Mouse (Mus musculus) neural tube, embryonic 14.5 days (tissue): ENCODE data around the gene Aldh18a1. TPM values are rescaled to one million over a fixed set of nuclear protein-coding genes. Genes with fewer than 3 reads are reported as not detected.
A peak's percentile ranks its signal among the peaks of the same experiment; 100 is the strongest.
"Not testable (repeated sequence)": the region's sequence is repeated elsewhere in the genome, so short reads cannot be mapped to it uniquely, and the experiment has no call there.

Experiments
- ATAC-seq: fragments of 200-750 bp; cut with Nextera tagmentation; 2 replicates; pipeline ENCODE4 v1.8.0; 2017; ENCODE audit warnings: low read depth, mild to moderate bottlenecking, moderate TSS enrichment, moderate library complexity
- H3K27ac ChIP-seq: fragments of 300-500 bp; sonication (generic); 2 replicates; pipeline ENCODE4 v1.5.1; 2014; ENCODE audit warnings: low read depth, mild to moderate bottlenecking, control low read depth, low read length, moderate library complexity, mixed read lengths
- H3K27me3 ChIP-seq: fragments of 300-500 bp; sonication (generic); 2 replicates; pipeline ENCODE4 v1.6.1; 2014; ENCODE audit warnings: low read length; ENCODE audit not compliant: control insufficient read depth, insufficient read depth
- H3K36me3 ChIP-seq: fragments of 300-500 bp; sonication (generic); 2 replicates; pipeline ENCODE4 v1.6.1; 2014; ENCODE audit warnings: low read length, mixed read lengths; ENCODE audit not compliant: control insufficient read depth, insufficient read depth
- H3K4me1 ChIP-seq: fragments of 300-500 bp; sonication (generic); 2 replicates; pipeline ENCODE4 v1.6.1; 2014; ENCODE audit warnings: low read length; ENCODE audit not compliant: control insufficient read depth, insufficient read depth
- H3K4me2 ChIP-seq: fragments of 300-500 bp; sonication (generic); 2 replicates; pipeline ENCODE4 v1.6.1; 2014; ENCODE audit warnings: mild to moderate bottlenecking, low read depth, low read length, control low read depth
- H3K4me3 ChIP-seq: fragments of 300-500 bp; sonication (generic); 2 replicates; pipeline ENCODE4 v1.5.1; 2014; ENCODE audit warnings: low read depth, low read length, control low read depth, mixed read lengths
- H3K9ac ChIP-seq: fragments of 300-500 bp; sonication (generic); replicated peaks from 2 replicates; pipeline ENCODE4 v1.6.1; 2014; ENCODE audit warnings: low read depth, mild to moderate bottlenecking, control low read depth, low read length, mixed read lengths
- H3K9me3 ChIP-seq: fragments of 300-500 bp; sonication (generic); 2 replicates; pipeline ENCODE4 v1.6.1; 2016; ENCODE audit warnings: low read length; ENCODE audit not compliant: control insufficient read depth
- WGBS: fragments of 180-500 bp; shearing (Covaris S2); extraction: QIAGEN DNeasy Blood & Tissue Kit; methylation state at CpG from one replicate; pipeline ENCODE4 v1.1.7; 2014; 5-methylcytosine and 5-hydroxymethylcytosine counted together
- polyA plus RNA-seq: library from polyadenylated mRNA; unstranded; fragments of >200 nt; fragmentation: Nextera tagmentation; extraction: Ambion mirVana; gene quantifications from 2 replicates; pipeline ENCODE4 v1.2.1, GENCODE M21; 2014

The Aldh18a1 gene
- polyA plus RNA-seq, 1 experiment from 2014 or later = 42.3 TPM

DNA sequence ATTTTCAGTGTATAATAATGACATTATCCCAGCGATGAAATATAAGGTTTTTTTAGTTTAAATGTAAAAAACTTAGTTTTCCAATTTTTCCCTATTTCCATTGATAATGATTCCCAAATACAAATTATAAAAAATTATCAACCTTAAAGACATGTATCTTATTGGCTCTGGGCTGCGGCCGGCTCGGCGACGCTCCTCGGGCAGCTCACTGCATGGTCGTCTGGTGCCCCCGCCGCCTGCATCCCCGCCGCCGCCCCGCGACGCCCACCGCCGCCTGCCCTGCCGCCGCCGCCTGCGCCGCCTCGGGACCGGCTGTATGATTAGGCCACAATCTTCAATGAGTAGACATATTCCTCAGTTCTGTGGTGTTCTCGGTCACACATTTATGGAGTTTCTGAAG is 33.4 kb upstream of the Aldh18a1 start:
- H3K4me2 ChIP-seq, H3K4me3 ChIP-seq, H3K4me1 ChIP-seq, H3K27ac ChIP-seq, H3K9ac ChIP-seq, H3K36me3 ChIP-seq, H3K27me3 ChIP-seq, H3K9me3 ChIP-seq, ATAC-seq: not testable (repeated sequence)
- WGBS = 70% methylated on average over 10 of the region's 26 CpGs

DNA sequence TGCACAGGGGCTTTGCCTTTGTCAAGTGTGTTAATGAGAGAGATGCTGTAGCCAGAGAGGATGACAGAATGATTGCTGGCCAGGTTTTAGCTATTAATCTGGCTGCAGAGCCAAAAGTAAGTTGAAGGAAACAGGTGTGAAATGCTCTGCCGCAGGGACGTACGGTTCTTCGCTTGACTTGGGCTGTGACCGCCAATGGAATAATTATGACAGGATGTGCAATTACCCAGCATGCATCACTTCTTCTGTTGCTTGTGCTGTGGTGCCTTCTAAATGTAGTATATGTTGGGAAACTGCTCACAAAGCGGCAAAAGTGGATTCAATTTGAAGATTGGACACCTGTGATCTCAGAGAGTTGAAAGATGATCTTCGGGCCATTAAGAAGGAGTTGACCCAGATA is 27.8 kb upstream of the Aldh18a1 start:
- no peak for ATAC-seq
- WGBS = 79% methylated on average over 7 of the region's 7 CpGs
- Histone ChIP-seq H3K4me1 (peaks cover 5% of the 10 kb centered on the region), H3K27ac (no peak overlapping the region), H3K4me2 (no peak overlapping the region), H3K9me3 (no peaks in the 10 kb centered on the region), H3K36me3 (no peaks in the 10 kb centered on the region), H3K4me3 (no peak overlapping the region), H3K27me3 (no peaks in the 10 kb centered on the region), H3K9ac (no peak overlapping the region)

DNA sequence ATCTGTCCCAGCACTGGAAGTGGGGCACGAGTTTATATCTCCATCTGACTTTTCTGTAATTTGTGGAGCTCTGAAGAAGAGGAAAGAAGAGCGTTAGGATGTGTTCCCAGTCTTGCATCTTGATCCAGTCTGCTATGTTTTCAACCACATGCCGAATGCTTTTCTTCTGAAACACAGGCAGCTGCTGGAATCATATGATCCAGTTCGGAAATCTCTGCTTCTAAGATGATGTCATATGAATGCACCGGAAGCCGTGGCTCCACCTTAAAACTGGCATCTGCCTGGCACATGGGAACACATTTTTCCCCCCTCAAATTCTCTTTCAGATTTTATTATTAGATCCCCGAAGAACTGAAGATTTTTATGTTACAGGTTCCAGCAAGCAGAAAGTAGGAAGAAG is 26.5 kb upstream of the Aldh18a1 start:
- H3K4me3 ChIP-seq = no peak overlapping the region
- H3K27me3 ChIP-seq = no peaks in the 10 kb centered on the region
- no peak overlapping the region for H3K27ac ChIP-seq
- 89% methylated on average over 7 of the region's 7 CpGs for WGBS
- no peaks in the 10 kb centered on the region for H3K9me3 ChIP-seq
- no peak overlapping the region for H3K9ac ChIP-seq
- ATAC-seq = no peak
- peaks cover 6% of the 10 kb centered on the region for H3K4me1 ChIP-seq
- H3K36me3 ChIP-seq = 0 out of 2 replicates have a peak, but pooled peaks cover under 1% of the 10 kb centered on the region
- H3K4me2 ChIP-seq = no peak overlapping the region

DNA sequence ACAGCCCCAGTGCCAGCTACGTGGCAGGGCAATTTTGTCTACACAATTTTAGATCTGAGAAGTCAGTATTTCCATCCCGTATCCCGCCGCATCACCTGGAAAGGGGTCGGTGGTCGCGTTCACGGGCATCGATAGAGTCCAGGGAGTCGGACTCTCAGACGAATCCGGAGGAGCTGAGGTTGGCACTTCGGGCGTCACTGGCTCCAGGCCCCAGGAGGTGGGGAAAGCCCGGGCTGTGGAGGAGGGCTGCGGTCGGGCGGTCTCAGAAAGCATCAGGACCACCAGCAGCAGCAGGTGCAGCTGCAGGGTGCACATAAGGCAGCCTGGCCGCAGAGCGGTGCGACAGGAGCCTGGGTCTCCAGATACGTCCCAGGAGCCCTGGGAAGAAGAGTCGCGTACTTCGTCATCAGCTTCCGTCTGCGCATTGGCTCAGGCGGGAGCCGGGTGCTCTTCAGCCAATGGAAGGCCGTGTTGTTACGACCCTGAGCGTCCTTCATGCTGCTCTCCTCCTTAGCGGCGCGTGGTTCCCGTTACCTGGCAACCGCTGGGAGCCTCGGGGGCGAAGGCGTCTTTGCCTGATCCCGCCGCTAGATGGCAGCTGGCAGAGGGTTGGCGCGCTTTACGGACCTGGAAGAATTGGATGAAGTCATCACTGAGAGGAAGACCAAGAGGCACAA is 23.7 kb upstream of the Aldh18a1 start, which contains the start of the genes Tctn3 and Entpd1:
Tctn3 (minus strand) TSS at position 404 of the 677 bp plus-strand sequence.
Entpd1 (plus strand) TSS at position 537 of the 677 bp plus-strand sequence.
- peak; percentile 100 for ATAC-seq
- Histone ChIP-seq H3K4me3 (peak within 1 kb of the TSS; percentile 71), H3K36me3 (peaks cover 26% of the 10 kb centered on the region), H3K4me1 (peaks cover 6% of the 10 kb centered on the region), H3K27ac (0 out of 2 replicates have a peak within 1 kb of the TSS, but pooled peaks have one; percentile 44), H3K27me3 (no peaks in the 10 kb centered on the region), H3K9ac (peak within 1 kb of the TSS; percentile 61), H3K9me3 (no peaks in the 10 kb centered on the region), H3K4me2 (peak within 1 kb of the TSS; percentile 90)
- 1% methylated on average over 45 of the region's 45 CpGs for WGBS

DNA sequence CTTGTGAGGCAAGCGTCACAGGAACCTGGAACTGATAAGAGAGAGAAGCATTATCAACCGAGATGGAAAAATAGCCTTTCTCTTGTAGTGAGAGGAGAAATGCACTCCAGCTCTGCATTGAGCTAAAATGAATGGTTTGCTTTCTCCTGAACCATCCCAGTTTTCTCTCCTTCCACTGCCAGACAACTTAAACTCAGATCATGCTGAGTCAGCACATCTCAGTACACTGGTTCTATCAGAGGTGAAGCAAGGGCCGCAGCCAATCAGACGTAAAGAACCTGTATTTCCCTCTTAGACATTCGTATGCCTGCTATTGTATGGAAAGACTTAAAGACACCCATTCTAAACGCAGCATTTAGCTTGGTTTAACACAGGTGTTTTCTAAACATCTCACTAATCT is 19.4 kb upstream of the Aldh18a1 start:
- Histone ChIP-seq H3K27ac (no peak overlapping the region), H3K9me3 (no peaks in the 10 kb centered on the region), H3K27me3 (no peaks in the 10 kb centered on the region), H3K4me3 (no peak overlapping the region), H3K4me1 (peaks cover 6% of the 10 kb centered on the region), H3K36me3 (peaks cover 38% of the 10 kb centered on the region), H3K9ac (no peak overlapping the region), H3K4me2 (no peak overlapping the region)
- no peak for ATAC-seq
- WGBS = 88% methylated on average over 6 of the region's 6 CpGs

DNA sequence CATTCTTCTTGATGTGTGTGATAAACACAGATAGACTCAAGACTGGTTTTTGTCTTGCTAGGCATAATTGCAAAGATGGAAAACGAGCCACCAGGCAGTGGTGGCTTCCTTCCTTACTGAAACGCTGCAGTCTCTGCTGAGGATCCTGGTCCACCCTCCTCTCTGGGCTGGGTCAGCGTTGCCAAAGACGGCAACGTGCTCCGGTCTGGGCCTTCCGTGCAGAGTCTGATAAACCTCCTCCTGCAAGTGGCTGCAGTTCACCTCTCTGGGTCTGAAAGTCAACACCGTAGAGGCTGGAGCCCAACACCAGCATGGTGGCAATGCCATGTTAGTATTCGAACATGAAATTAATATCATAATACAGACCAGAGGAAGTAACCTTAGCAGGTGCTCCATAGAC is 16.9 kb upstream of the Aldh18a1 start:
- Histone ChIP-seq H3K9me3 (no peaks in the 10 kb centered on the region), H3K27ac (no peak overlapping the region), H3K4me3 (no peak overlapping the region), H3K4me2 (no peak overlapping the region), H3K4me1 (no peaks in the 10 kb centered on the region), H3K27me3 (no peaks in the 10 kb centered on the region), H3K36me3 (peaks cover 40% of the 10 kb centered on the region), H3K9ac (no peak overlapping the region)
- no peak for ATAC-seq
- WGBS = 95% methylated on average over 9 of the region's 9 CpGs

DNA sequence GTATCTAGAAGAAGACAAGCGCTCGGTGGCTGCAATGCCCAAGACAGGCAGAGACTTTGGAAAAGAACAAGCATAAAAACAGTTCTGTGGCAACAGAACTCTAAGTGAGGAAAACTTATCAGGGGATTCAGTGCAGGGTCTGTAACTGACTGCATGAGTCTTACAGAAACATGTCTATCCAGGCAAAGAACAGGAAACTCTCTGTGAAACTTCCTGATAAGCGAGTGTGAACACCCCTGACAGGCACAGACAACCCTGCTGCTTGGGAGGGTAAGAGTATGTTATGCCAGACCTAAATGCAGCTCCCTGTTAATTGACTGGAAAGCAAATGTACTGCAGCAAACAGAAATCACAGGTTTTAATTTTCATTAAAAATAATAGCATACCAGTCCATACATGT is 13.6 kb upstream of the Aldh18a1 start:
- H3K4me2 ChIP-seq = no peak overlapping the region
- no peak overlapping the region for H3K27ac ChIP-seq
- no peaks in the 10 kb centered on the region for H3K4me1 ChIP-seq
- no peaks in the 10 kb centered on the region for H3K27me3 ChIP-seq
- no peak overlapping the region for H3K9ac ChIP-seq
- H3K9me3 ChIP-seq = no peaks in the 10 kb centered on the region
- peaks cover 20% of the 10 kb centered on the region for H3K36me3 ChIP-seq
- ATAC-seq = no peak
- 90% methylated on average over 3 of the region's 3 CpGs for WGBS
- no peak overlapping the region for H3K4me3 ChIP-seq

DNA sequence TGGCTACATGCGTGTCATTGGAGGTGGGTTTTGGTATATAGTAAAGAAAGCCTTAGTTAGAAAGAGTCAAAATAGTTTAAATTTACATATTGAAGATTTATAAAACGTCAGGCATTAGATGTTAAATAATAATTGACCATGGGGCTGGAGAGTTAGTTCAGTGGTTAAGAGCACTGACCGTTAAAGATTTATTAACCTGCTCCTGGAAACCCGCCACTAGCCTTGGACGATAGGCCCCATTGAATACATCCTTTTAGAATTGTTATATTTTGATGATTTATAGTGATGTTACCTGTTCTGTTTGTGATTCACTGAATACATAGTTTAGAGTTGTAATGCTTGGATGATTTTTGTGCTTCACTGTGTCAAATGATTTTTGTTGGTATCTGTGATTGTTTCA is 12.6 kb upstream of the Aldh18a1 start:
- WGBS = 89% methylated on average over 5 of the region's 5 CpGs
- H3K27me3 ChIP-seq, ATAC-seq, H3K9me3 ChIP-seq, H3K4me2 ChIP-seq, H3K4me3 ChIP-seq, H3K9ac ChIP-seq, H3K4me1 ChIP-seq, H3K27ac ChIP-seq: not testable (repeated sequence)
- peaks cover 19% of the 10 kb centered on the region for H3K36me3 ChIP-seq

DNA sequence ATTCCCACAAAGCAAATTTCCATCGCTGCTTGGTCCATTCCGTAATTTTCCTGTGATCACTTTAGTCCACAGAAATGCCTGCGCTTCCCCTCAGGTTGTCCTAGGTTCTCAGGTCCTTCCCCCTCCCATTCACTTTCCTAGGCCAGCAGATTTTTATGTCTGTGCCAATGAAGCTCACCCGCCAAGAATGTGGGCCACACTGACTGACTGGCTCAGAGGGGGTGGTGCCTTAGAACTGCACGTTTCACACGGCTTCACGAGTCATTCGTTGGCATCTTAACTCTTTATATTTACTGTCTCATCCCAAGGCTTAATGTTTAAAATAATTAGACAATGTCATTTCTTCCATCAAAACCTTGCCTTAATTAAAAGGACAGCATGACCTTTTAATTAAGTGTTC is 7.6 kb upstream of the Aldh18a1 start:
- peaks cover 9% of the 10 kb centered on the region; the same call in 1 of the 2 replicates for H3K36me3 ChIP-seq
- no peaks in the 10 kb centered on the region for H3K27me3 ChIP-seq
- H3K9ac ChIP-seq = no peak overlapping the region
- no peak for ATAC-seq
- WGBS = 85% methylated on average over 8 of the region's 8 CpGs
- H3K4me1 ChIP-seq = no peaks in the 10 kb centered on the region
- no peak overlapping the region for H3K27ac ChIP-seq
- no peak overlapping the region for H3K4me3 ChIP-seq
- H3K4me2 ChIP-seq = no peak overlapping the region
- no peaks in the 10 kb centered on the region for H3K9me3 ChIP-seq
